Mouse (Mus musculus) urinary bladder, postnatal 14 days (tissue): ENCODE results near the gene Isy1.

Experiments
- DNase-seq: peaks from one replicate; pipeline ENCODE4 v3.0.0; 2021; ENCODE audit warnings: low spot score

Gene Isy1

GRCm38 (mm10) chr6:87838551-87839197 lies at the start of gene Isy1:
TSS of gene Isy1 (minus strand) at chr6:87838798.
- peak; percentile 94 for DNase-seq

GRCm38 (mm10) chr6:87887594-87888233 lies 49.1 kb upstream of the Isy1 start, which contains the start of gene Copg1:
TSS of gene Copg1 (plus strand) at chr6:87887814.
- DNase-seq: peak; percentile 100

GRCm38 (mm10) chr6:87886721-87887120 lies 48.1 kb upstream of the Isy1 start:
- no peak for DNase-seq

- DNase-seq: no peak
Measured at GRCm38 (mm10) chr6:87882816-87883215, 44.2 kb upstream of the Isy1 start.

GRCm38 (mm10) chr6:87882221-87882620 lies 43.6 kb upstream of the Isy1 start:
- no peak for DNase-seq

GRCm38 (mm10) chr6:87879628-87880027 lies 41.0 kb upstream of the Isy1 start:
- no peak for DNase-seq

- no peak for DNase-seq
Measured at GRCm38 (mm10) chr6:87879010-87879409, 40.4 kb upstream of the Isy1 start.

GRCm38 (mm10) chr6:87876068-87876643 lies 37.6 kb upstream of the Isy1 start:
- DNase-seq: no peak

- DNase-seq: no peak
Measured at GRCm38 (mm10) chr6:87875562-87875961, 37.0 kb upstream of the Isy1 start.

GRCm38 (mm10) chr6:87875083-87875482 lies 36.5 kb upstream of the Isy1 start:
- DNase-seq: peak; percentile 62

- DNase-seq: no peak
Measured at GRCm38 (mm10) chr6:87873963-87874362, 35.4 kb upstream of the Isy1 start.

- DNase-seq: no peak
Measured at GRCm38 (mm10) chr6:87873104-87873503, 34.5 kb upstream of the Isy1 start.

GRCm38 (mm10) chr6:87871240-87871639 lies 32.6 kb upstream of the Isy1 start:
- DNase-seq: no peak

GRCm38 (mm10) chr6:87870440-87870839 lies 31.8 kb upstream of the Isy1 start:
- no peak for DNase-seq

- peak; percentile 91 for DNase-seq
Measured at GRCm38 (mm10) chr6:87868871-87869506, 30.4 kb upstream of the Isy1 start.

GRCm38 (mm10) chr6:87867256-87867655 lies 28.7 kb upstream of the Isy1 start:
- no peak for DNase-seq

- DNase-seq: no peak
Measured at GRCm38 (mm10) chr6:87866211-87866610, 27.6 kb upstream of the Isy1 start.

- no peak for DNase-seq
Measured at GRCm38 (mm10) chr6:87857071-87857470, 18.5 kb upstream of the Isy1 start.

GRCm38 (mm10) chr6:87853446-87853845 lies 14.8 kb upstream of the Isy1 start:
- no peak for DNase-seq

GRCm38 (mm10) chr6:87851871-87852270 lies 13.3 kb upstream of the Isy1 start:
- no peak for DNase-seq

GRCm38 (mm10) chr6:87850900-87851614 lies 12.5 kb upstream of the Isy1 start, which contains the start of gene Cnbp:
TSS of gene Cnbp (minus strand) at chr6:87851106.
- DNase-seq: peak; percentile 97
